Mouse (Mus musculus): ENCODE measurements around the gene Nodal.

DNA sequence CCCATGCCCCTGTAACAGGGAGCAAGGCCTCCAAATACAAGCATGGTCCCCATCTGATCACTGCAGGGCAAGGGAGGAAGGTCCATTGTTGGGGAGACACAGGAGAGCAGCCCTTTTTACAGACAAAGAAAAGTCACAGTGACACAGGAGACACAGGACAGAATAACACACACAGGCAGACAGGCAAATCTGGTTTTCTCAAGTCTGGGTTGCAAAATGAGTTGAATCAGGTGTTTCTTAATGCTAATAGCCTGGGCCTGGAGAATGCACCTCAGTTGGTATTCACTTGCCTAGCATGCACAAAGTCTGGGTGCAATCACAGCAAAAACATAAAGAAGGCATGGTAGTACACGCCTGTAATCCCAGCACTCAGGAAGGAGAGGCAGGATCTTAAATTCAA, 26.1 kb downstream of the Nodal start:
- TF ChIP-seq POLR2A (IDR thresholded peaks at IDR 0.05; ENCODE audit: low read depth, low read length) (no peak), CTCF (IDR thresholded peaks at IDR 0.05; ENCODE audit: extremely low read depth, insufficient read length, insufficient replicate concordance, low read depth, low read length) (no peak)

Data from small intestine, adult 2 months (tissue).